Mouse (Mus musculus): ENCODE measurements at regions not wholly inside any gene's neighbourhood (a gene's known extent, or its start where the extent isn't known, plus 50 kb on each side); places are given as distances from the start of the nearest gene placed in this dataset.
A peak's percentile ranks its signal among the peaks of the same experiment; 100 is the strongest.

DNA sequence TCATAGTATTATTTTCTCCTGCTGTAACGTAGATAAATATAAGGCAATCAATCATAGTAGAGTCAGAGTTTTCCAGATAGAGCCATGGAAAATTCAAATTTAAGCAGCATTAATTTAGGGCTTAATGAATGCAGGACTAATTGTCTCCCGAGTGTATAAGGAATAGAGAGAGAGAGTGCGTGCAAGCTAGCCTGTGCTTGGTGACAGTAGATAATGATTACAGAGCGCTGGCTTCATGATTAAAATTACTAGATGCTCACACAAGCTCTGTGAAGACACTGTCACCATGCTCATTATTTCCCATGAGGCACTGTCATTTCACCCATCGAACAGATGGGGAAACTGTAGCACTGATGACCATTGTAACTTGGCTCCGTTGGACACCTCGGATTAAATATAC lies 109.9 kb upstream of the Man2a1 start:
- no peak for ATAC-seq (ENCODE audit: extremely low read depth, insufficient number of reproducible peaks, low FRiP score, poor library complexity, severe bottlenecking)

DNA sequence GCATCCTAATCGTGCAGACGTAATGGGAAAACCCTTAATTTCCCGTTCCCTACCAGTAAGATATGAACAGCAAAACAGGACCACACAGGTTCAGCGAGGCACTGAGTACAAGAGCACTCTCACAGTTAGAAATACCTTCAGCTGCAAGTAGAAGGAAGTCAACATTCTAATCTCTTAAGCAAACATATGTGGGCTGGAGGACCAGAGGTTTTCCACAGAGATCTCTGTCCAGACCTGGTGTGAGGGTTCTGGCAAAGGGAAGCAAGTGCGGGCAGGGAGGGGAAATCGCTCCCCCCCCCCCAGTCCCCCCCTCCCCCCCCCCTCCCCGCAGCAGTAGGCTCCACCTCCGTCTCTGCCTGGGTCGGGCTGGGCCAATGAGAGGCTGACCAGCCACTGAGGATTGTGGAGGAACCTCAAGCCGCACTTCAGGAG lies 108.6 kb upstream of the Man2a1 start:
- no peak for ATAC-seq (ENCODE audit: extremely low read depth, insufficient number of reproducible peaks, low FRiP score, poor library complexity, severe bottlenecking)

DNA sequence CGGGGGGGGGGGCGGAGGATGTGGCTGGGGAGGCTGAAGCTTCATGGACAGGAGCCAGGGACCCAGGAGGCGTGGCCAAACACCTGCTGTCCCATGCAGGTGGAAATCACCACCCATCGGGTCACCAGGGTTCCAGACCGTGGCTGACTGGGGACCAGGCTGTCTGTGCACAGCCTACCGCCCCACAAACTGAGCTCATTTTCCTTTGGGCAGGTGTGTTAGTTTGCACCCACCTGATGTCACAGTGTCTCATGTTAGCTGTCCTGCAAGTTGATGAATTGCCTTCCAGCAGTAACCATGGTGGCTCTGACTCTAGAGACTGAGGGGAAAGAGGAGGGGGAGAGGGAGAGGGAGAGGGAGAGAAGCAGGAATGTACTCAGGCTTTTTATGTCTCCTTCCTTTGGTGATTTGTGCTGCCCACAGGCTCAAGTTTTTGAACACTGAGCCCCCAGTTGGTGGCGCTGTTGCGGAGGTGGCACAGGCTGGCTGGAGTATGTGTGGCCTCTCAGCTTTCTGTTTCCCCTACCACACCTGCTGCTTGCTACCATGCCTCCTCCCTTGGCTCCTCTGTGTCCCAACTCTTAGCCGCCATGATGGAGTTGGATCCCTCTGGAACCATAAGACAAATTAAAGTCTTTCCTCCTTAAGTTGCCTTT lies 107.8 kb upstream of the Man2a1 start:
- 0 out of 2 replicates have a peak, but pooled peaks have one; percentile 23 for ATAC-seq (ENCODE audit: extremely low read depth, insufficient number of reproducible peaks, low FRiP score, poor library complexity, severe bottlenecking)

DNA sequence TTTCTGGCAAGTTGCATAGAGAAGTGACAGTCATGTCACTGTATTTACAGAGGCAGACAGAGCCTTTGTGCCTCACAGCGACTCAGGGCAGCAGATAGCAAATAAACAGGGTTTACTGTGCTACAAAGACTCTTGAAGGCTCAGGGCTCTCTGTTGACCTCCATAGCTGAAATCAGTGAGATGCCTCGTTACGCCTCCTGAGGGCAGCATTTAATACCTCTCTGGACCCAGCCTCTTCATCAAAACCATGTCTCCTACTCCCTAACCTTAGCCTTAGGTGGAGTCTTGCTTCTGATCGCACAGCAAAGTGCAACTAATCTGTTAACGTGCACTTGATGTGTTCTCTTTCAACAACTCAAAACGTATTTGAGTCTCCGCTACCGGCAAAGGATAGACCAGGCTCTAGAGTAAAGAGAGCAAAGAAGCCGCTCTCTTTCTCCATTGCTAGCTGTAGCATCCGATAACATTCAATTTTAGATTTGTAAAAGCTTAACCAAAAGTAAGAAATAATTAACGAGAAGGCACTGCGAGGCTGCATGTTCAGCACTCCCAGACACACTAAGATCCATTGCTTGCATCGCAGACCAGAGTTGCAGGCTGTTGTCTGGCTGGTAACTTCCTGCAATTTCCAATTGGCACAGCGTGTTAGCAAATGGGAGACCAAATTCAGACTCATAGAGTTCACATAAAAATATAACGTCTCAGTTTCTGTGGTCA lies 101.1 kb upstream of the Man2a1 start:
- ATAC-seq (ENCODE audit: extremely low read depth, insufficient number of reproducible peaks, low FRiP score, poor library complexity, severe bottlenecking), result peak; percentile 60; the same call in 1 of the 2 replicates

DNA sequence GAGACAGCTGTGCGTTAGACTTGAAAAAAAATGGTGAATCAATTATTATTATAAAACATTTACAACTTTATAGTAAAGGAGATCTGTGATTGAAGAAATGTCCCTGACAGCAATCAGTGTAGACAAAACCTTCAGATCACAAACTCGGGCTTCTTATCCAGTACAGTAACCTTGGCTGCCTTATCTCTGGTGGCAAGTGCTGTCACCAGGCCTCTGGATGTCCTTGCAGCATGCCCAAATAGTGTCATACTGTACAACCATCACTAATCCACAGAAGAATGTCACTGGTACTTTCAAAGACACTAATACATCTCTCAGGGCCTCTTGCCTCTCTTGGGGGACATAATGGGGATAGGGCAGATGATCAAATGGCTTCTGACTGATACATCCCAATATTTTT lies 98.2 kb upstream of the Man2a1 start:
- no peak for ATAC-seq (ENCODE audit: extremely low read depth, insufficient number of reproducible peaks, low FRiP score, poor library complexity, severe bottlenecking)

DNA sequence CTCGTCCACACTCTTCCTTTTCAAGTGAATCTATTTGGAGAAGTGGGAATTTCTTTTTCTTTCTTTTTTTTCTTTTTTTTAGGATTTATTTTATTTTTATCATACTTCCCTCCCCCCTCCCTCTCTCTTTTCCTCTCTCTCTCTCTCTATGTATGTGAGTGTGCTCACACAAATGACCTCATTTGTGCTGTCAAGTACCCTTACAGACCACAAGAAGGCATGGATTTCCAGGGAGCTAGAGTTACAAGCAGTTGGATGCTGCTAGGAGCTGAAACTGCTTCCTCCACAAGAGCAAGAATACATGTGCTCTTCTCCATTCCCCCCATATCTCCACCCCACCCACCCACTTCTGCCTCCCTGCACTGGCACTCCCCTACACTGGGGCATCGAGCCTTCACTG lies 94.6 kb upstream of the Man2a1 start:
- ATAC-seq (ENCODE audit: extremely low read depth, insufficient number of reproducible peaks, low FRiP score, poor library complexity, severe bottlenecking), result no peak

DNA sequence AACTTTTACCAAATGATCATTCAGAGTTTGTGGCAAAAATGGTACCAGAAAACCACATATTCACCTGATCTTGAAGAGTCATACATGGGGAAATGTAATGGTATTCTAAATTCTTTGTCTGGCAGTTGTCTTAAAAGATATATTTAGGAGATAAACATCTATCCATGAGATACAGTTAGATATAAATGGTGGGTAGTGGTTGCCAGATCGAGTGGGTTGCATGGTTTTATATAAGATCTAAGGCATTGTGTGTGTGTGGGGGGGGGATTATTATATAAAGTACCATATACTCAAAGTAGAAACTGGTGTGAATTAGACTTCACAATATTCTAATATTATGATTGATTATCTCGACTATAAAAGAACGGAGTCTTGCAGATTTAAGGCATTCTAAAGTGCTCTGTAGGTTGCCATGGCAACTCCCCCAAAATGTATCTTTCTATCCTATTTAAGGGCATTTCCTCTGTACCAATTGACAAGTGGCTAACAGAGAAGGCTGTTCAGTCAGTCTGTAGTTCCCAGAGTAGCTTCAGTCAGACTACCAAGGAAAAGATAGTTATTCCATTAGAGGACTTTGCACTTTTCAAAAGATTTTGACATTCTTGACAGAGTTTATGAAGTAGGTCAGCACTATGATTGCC lies 89.3 kb upstream of the Man2a1 start:
- ATAC-seq (ENCODE audit: extremely low read depth, insufficient number of reproducible peaks, low FRiP score, poor library complexity, severe bottlenecking), result no peak

DNA sequence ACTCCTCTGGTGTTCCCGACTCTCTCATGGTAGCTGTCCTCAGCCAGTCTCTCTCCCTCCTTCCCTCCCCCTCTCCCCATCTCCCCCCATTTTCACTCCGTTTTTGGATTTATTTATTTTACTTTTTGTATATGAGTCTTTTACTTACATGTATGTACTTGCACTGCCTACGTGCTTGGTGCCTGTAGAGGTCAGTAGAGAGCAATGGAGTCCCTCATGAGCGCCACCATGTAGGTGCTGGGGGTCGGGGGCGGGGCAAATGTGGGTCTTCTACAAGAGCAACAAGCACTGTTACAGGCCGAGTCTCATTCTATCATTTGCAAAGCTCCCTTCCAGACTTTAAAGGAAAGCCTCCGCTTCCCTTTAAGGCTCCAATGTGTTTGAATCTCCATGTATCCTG lies 78.3 kb upstream of the Man2a1 start:
- peak; percentile 69; the same call in 1 of the 2 replicates for ATAC-seq (ENCODE audit: extremely low read depth, insufficient number of reproducible peaks, low FRiP score, poor library complexity, severe bottlenecking)

DNA sequence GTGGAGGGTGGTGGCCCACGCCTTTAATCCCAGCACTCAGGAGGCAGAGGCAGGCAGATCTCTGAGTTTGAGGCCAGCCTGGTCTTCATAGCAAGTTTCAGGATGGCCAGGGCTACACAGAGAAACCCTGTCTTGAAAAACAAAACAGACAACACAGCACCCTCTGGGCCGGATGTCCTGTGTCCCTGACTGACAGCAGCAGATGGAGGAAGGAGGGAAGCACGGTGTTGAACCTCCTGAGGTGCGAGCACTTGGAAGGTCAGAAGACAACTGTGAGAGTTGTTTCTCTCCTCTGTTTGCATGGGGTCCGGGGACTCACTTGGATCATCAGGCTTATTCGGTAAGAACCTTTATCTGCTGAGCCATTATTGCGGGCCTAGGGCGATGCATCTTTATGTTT lies 76.6 kb upstream of the Man2a1 start:
- no peak for ATAC-seq (ENCODE audit: extremely low read depth, insufficient number of reproducible peaks, low FRiP score, poor library complexity, severe bottlenecking)

DNA sequence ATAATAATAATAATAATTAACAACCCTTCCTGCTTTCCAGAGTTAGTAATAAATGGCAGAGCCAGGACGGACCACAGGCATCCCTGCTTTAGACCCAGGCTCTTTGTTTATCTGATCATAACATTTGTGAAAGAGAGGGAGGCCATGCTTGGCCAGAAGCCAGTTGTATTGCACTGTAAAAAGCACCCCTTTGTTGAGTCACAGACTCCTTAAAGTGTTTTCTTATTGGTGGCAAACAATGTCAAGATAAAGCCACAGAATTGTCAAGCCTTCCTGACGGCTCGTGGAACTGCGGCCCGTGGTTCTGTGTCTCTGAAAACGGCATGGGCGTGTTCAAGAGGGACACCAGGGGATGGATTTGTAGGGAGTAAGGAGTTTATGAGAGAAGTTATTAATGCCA lies 72.7 kb upstream of the Man2a1 start:
- ATAC-seq (ENCODE audit: extremely low read depth, insufficient number of reproducible peaks, low FRiP score, poor library complexity, severe bottlenecking), result no peak

DNA sequence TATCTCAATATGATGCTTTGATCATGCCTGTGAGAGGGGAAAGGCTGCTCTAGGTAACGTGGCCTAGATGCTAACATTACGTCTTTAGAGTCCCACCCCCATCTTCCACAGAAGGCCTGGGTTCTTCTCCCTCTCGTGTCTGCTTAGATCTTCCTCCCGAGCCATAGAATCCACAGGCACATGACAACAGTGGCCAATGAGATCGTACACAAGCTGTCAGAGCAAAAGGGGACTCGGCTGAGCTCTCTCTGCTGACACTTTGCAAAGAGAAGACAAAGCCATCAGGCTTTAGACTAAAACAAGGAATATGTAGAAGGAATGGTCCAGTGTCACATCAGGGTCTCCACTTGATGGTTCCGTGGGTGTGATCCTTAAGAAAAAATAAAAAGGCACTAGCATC lies 72.1 kb upstream of the Man2a1 start:
- ATAC-seq (ENCODE audit: extremely low read depth, insufficient number of reproducible peaks, low FRiP score, poor library complexity, severe bottlenecking), result no peak

DNA sequence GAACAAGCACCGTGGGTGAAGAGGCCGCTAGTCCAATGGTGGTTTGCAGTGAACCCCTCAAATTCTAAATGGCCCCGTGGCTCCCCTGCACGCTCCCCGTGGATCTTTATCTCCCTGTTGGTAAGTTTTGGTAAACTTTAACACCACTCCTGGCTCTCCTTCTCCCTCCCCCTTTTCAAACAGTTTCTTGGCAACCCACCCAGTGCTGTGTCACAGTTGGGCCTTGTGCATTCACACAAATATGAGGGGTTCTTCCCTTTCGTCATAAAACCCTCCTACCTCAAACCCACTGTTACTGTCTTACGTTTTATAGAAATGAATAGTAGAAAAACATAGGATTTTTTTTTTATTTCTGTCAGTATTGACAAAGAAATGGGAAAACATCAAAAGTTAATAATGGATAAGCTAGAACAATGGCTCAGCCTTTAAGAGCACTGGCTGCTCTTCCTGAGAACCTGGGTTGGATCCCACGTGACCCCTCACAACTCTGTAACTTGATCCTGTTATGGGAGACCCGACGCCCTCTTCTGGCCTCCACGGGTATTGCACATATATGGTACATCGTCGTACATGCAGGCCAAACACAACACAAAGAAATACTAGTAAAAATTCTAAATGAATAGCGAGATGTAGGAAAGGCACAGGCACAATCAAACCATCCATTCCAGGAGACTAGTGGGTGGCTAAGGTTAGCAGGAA lies 71.1 kb upstream of the Man2a1 start:
- no peak for ATAC-seq (ENCODE audit: extremely low read depth, insufficient number of reproducible peaks, low FRiP score, poor library complexity, severe bottlenecking)

DNA sequence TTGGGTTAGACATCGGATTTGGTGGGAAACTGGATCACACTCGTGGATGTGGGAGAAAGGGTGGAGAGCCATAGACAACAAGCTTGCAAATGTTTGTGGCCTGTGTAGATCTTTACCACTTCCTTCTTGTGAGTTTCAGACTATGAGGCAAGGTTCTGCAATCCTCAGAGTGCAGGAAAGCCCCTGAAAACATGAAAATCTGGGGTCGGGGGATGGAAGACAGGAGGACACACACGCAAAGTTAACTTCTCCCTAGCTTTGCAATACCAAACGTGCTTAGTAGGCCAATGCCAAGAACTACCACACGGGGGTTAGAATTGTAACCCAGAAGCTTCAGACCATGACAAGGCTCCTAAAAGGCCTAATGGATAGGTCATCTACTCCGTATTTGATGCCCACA lies 69.4 kb upstream of the Man2a1 start:
- peak; percentile 80 for ATAC-seq (ENCODE audit: extremely low read depth, insufficient number of reproducible peaks, low FRiP score, poor library complexity, severe bottlenecking)

DNA sequence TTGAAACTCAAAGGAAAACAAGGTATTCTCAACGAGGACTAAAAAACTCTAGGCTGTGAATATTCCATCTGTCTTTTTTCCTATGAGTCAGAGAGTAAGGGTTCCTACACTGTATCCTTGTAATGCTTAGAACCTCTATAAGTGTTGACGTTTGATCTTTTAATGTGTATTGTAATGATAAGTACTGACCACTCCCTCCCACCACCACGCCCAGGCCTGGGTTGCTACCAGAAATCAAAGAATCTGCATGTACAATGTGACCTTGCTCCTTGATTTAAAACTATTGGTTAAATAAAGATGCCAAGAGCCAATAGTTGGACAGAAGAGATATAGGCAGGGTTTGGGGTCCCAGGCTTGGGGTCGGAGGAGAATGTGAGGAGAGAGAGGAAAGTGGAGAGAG lies 66.2 kb upstream of the Man2a1 start:
- no peak for ATAC-seq (ENCODE audit: extremely low read depth, insufficient number of reproducible peaks, low FRiP score, poor library complexity, severe bottlenecking)

DNA sequence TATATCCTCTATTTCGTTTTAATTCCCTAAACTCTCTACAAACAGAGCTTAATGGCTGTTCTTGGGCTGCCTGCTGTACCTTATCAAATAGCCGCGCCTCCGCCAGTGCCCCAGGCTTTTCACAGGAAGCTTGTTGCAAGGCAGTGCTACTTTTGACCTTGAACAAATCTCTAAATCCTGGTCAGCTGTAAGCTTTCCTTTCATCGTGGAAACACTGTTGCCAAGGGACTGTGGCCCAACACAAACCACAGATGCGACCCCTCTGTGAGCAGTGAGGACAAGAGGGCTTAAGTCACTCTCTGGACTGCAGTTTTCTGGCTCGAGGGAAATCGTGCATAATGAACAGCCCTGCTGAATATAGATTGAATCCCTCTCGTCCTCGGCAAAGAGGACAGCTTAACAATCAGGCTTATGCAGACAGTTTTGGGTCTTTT lies 62.0 kb upstream of the Man2a1 start:
- no peak for ATAC-seq (ENCODE audit: extremely low read depth, insufficient number of reproducible peaks, low FRiP score, poor library complexity, severe bottlenecking)

DNA sequence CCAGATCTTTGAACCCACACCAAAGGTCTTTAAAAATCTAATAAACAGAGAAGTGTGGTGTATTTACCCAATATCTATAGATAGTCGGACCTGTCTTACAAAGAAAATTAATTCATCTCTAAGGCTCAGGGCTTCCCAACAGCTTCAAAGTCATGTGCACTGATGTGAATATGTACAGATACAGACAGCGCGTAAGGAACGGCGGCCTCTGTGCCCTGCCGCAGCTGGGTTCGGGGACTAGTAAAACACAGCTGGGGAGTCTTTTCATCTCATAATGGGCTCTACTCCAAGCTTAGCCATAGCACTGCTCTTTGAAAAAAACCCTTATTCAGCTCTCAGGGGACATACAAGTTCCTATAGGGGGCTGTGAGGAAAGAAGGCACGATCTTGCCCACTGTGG lies 60.1 kb upstream of the Man2a1 start:
- no peak for ATAC-seq (ENCODE audit: extremely low read depth, insufficient number of reproducible peaks, low FRiP score, poor library complexity, severe bottlenecking)

DNA sequence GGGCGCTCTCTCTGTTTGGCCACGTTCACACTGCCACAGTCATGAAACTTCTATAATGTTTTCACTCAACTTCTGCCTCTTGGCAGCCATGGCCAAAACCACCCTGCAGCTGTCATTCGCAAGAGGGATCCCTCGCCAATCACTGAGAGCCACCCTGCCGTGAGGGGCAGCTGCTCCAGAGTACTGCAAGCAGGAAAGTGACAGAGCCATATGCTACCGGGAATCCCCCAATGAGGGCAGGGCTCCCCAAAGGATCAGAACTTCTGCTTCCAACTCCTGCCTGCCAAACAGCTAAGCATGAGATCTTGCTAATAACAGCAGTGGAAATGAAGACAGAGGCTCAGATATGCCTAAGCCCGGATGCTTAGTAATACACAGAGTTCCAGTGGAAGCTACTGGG lies 52.0 kb upstream of the Man2a1 start:
- ATAC-seq (ENCODE audit: extremely low read depth, insufficient number of reproducible peaks, low FRiP score, poor library complexity, severe bottlenecking), result no peak

DNA sequence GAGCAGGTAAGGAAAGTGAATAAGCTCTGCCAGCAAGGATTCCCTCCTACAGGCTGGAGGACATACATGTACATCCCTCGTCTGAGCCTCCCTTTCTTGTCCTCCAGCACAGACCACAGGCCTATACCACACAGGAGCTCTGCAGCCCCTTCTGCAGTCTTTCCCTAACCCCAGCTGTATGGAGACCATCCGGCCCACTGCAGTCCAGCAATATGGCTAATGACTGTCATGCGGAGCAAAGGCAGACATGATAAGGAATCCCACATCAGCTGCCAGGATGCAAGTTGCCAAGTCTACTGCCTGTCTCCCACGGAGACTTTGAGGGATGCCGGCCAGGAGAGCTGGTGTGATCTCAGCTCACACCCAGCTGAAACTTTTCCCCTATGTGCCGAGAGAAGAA lies 50.5 kb upstream of the Man2a1 start:
- no peak for ATAC-seq (ENCODE audit: extremely low read depth, insufficient number of reproducible peaks, low FRiP score, poor library complexity, severe bottlenecking)

All from neutrophil, adult 5-6 weeks (primary cell).